Mouse (Mus musculus) layer of hippocampus, postnatal 10 days (tissue): ENCODE measurements around the gene Serpina16. TPM values are rescaled to one million over a fixed set of nuclear protein-coding genes. Genes with fewer than 3 reads are reported as not detected.
"Not testable (repeated sequence)": the region's sequence is repeated elsewhere in the genome, so short reads cannot be mapped to it uniquely, and the experiment has no call there.

Experiments
- DNase-seq, 2 experiments: peaks; one replicate each; pipeline ENCODE4 v3.0.0; 2021; ENCODE audit warnings: low spot score in 2 of 2
- long read RNA-seq: library from polyadenylated mRNA; stranded (forward); transcript quantifications from one replicate; pipeline ENCODE4 v2.0.0, GENCODE M21; 2023
- total RNA-seq, 2 experiments: library from RNA; stranded (reverse); gene quantifications; 2 replicates each; pipeline ENCODE4 v1.2.3; 2021

The Serpina16 gene
- total RNA-seq, result not detected
- long read RNA-seq, result 0 reads

GRCm38 (mm10) chr12:103676039-103676438, at the start of gene Serpina16:
TSS of gene Serpina16 (minus strand) at chr12:103676139.
- no peak for DNase-seq

GRCm38 (mm10) chr12:103711537-103711936, 35.6 kb upstream of the Serpina16 start:
- no peak for DNase-seq

- DNase-seq, result no peak
Observed at GRCm38 (mm10) chr12:103710405-103710804, 34.5 kb upstream of the Serpina16 start.

- no peak for DNase-seq
Observed at GRCm38 (mm10) chr12:103706113-103706512, 30.2 kb upstream of the Serpina16 start.

- no peak for DNase-seq
Observed at GRCm38 (mm10) chr12:103705547-103705946, 29.6 kb upstream of the Serpina16 start.

- no peak for DNase-seq
Observed at GRCm38 (mm10) chr12:103700144-103700750, 24.3 kb upstream of the Serpina16 start.

- no peak for DNase-seq
Observed at GRCm38 (mm10) chr12:103695429-103695828, 19.5 kb upstream of the Serpina16 start, which contains the start of gene Serpina1f. TSS of gene Serpina1f (minus strand) at chr12:103695529.

- DNase-seq, result no peak
Observed at GRCm38 (mm10) chr12:103688221-103688814, 12.4 kb upstream of the Serpina16 start.

GRCm38 (mm10) chr12:103687021-103687420, 11.1 kb upstream of the Serpina16 start:
- DNase-seq, result no peak

GRCm38 (mm10) chr12:103686050-103686449, 10.1 kb upstream of the Serpina16 start:
- no peak for DNase-seq

- no peak for DNase-seq
Observed at GRCm38 (mm10) chr12:103685386-103685785, 9.4 kb upstream of the Serpina16 start.

GRCm38 (mm10) chr12:103683775-103684174, 7.8 kb upstream of the Serpina16 start:
- no peak for DNase-seq

- no peak for DNase-seq
Observed at GRCm38 (mm10) chr12:103681739-103682138, 5.8 kb upstream of the Serpina16 start.

- no peak for DNase-seq
Observed at GRCm38 (mm10) chr12:103681169-103681568, 5.2 kb upstream of the Serpina16 start.

GRCm38 (mm10) chr12:103679853-103680252, 3.9 kb upstream of the Serpina16 start:
- DNase-seq, result not testable (repeated sequence)

GRCm38 (mm10) chr12:103673179-103673578, 2.8 kb downstream of the Serpina16 start:
- no peak for DNase-seq

- no peak for DNase-seq
Observed at GRCm38 (mm10) chr12:103671483-103671882, 4.5 kb downstream of the Serpina16 start.

- DNase-seq, result no peak
Observed at GRCm38 (mm10) chr12:103670964-103671363, 5.0 kb downstream of the Serpina16 start.

- DNase-seq, result peak; percentile 46 to 59
Observed at GRCm38 (mm10) chr12:103670344-103670743, 5.6 kb downstream of the Serpina16 start.

GRCm38 (mm10) chr12:103665286-103665685, 10.7 kb downstream of the Serpina16 start:
- DNase-seq, result no peak

- DNase-seq, result not testable (repeated sequence)
Observed at GRCm38 (mm10) chr12:103662053-103662452, 13.9 kb downstream of the Serpina16 start.

GRCm38 (mm10) chr12:103660076-103660475, 15.9 kb downstream of the Serpina16 start:
- no peak for DNase-seq

GRCm38 (mm10) chr12:103659171-103659570, 16.8 kb downstream of the Serpina16 start:
- no peak for DNase-seq
